Mouse (Mus musculus) spleen, adult 18-20 months (tissue): ENCODE results near the gene Zbed6.
"Not testable (repeated sequence)": the region's sequence is repeated elsewhere in the genome, so short reads cannot be mapped to it uniquely, and the experiment has no call there.

Experiments
- DNase-seq, 2 experiments: peaks; one replicate each; pipeline ENCODE4 v3.0.0; 2022; ENCODE audit warnings: mixed read lengths in 2 of 2

Gene Zbed6

DNA sequence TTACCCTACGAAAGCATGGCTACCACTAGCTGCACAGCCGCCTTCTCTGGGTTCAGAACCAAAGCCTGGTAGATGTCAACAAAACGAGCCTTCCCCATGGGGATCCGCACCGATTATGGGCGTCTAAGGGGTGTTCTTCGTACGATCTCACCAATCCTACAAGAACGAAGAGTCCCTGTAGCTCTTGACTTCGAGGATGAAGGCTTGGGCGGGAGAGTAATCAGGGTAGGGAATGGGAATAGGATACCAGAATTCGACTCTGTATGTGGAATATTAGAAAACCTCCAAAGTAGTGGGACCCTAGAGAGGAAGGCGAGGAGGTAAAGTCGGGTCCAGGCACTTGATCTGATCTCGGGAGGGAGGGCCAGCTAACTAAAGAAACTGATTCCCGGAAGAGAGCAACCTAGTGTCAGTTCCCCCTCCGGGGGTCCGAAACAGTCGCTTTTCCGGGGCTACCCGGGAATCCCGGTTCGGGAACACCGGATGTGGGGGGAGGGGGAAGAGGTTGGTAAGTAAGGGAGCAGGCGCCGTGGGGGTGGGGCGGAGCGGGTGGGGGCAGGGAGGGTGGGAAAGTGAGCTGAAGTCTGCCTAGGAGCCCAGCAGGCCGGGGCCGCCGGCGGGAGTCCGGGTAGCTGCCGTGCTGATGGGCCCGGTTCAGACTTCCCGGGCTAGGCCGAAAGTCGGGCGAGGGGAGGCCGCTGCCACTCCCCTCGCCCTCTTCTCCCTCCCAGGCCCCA, at the start of gene Zbed6:
Gene Zbed6, minus strand, starts transcription at position 420 of the 737 bp plus-strand sequence.
- peak; percentile 47 to 55 for DNase-seq

DNA sequence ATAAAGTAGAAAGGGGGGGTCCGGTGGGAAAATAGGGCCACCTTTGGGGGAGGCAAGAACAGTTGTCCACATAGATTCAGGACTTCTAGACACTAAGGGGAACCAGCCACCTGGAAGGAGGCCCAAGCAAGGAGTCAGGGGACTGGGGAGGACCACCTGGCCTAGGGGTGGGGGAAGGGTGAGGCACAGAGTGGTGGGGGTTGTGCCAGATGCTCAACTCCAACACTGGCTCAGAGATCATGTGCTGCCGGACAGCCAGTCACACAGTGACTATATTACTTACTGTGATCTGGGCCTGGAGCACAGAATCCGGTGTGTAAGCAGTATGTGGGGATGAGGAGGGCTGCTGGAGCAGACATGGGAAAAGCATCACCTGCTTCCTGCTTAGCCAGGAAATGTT, 48.6 kb upstream of the Zbed6 start:
- DNase-seq = no peak

DNA sequence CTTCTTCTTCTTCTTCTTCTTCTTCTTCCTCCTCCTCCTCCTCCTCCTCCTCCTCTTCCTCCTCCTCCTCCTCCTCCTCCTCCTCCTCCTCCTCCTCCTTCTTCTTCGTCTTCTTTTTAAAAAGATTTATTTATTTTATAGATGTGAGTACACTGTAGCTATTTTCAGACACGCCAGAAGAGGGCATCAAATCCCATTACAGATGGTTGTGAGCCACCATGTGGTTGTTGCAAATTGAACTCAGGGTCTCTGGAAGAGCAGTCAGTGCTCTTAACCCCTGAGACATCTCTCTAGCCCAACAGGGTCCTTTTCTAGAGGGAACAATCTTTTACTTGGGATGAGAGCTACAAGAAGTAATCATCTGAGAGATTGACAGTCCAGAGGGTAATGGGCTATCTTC, 41.1 kb upstream of the Zbed6 start:
- not testable (repeated sequence) for DNase-seq

DNA sequence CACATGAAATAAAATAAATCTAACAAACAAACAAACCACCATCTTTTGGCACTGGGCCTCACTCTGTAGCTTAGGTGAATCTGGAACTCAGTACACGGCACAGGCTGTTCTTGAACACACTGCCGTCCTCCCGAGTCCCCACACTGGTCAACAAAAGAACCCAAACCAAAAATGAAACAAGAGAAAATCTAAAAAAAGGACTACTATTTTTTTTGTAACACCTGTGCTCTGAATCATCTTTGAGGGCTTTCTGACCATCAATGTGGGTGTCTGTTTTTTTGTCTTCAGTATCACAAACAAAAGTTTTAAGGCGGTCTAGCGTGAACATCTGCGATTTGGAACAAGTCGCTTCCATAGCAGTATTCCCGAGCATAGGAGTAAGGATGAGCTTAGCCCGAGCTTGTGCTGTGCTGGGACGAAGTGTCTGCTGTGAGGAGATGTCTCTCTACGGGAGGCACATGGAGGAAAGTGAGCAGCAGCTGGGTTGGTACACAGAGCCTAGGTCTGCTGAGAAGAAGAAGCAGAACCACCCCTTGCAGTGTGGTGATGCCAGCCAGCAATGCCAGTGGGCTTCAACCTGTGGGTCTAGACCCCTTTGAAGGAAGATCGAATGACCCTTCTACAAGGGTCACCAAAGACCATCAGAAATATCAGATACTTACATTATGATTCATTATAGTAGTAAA, 37.4 kb upstream of the Zbed6 start:
- DNase-seq = no peak

DNA sequence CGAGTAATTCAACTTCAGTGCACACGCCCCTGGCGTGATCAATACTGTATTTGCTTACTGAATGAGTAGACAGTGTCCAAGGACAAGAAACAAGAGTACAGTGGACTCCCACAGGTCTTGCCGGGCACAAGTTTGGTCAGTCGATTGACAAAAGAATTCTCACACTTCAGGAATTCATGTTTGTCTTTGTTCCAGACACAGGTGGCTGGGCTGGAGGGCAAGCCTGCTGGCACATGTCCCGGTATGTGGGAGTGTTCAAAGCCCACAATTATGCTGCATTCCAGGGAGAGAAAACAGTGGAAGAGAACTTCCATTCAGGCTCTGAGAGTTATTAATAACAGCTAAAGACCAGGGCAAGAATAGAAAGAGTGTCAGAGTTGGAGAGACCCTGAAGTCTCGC, 35.2 kb upstream of the Zbed6 start:
- no peak for DNase-seq

DNA sequence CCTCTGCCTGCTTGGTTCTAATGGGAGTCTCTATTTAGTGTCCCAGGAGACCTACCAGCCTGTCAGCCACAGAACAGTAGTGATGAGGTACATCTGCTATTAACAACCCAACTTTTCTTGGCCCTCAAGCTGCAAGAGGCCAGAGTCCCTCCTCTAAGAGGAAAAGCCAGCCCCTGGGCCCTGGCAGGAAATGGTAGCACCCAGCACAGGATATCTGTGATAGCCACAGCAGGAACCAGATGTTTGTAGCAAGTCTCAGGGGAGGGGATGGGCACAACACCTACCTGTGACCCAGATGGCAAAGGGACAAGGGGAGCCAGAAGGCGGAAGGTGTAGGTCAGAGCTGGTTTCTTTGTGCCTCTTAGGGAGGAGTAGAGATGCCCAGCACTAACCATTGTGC, 34.2 kb upstream of the Zbed6 start:
- peak; percentile 59 to 75 for DNase-seq

DNA sequence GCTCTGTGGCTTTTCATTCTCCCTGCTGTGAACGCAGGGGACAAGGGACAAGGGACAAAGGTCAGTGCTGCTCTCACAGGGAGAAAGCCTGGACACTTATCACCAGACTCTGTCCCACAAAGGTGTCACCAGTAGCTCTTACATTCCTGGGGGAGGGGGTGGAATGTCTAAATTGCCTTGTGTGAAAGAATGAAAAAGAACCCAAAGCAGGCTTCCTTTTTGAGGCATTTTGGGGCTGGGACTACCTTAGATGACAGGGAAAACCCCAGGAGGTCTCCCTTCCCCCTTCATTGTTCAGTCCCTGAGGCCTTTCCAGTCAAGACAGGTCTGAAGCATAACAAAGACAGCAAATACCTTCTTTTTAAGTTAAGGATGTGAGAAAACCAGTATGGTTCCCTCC, 33.6 kb upstream of the Zbed6 start:
- DNase-seq = no peak

DNA sequence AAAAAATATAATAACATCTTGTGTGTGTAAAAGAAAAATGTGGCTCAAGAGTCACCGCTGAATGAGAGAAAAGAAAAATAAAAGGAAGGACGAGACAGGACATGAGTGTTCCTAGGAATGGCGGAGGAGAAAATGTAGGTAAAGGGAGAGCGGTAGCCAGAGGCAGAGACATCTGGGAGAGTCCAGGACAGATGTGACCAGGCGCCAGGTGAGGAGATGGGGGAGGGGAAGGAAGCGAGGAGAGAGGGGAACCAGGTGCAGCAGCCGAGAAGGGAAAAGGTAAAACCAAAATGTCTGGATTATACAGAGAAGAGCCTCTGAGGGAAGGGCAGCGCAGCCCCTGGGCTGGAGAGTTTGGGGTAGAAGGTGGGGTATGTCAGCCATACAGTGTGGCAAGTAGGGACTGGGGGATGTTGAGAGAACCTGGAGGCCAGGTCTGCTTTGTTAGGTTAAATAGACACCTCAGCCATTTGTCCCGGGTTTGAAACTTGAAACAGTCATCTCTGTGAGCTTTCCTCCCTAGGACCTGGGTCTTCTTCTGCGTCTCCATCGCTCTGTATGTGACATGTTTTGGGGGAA, 32.9 kb upstream of the Zbed6 start:
- no peak for DNase-seq

DNA sequence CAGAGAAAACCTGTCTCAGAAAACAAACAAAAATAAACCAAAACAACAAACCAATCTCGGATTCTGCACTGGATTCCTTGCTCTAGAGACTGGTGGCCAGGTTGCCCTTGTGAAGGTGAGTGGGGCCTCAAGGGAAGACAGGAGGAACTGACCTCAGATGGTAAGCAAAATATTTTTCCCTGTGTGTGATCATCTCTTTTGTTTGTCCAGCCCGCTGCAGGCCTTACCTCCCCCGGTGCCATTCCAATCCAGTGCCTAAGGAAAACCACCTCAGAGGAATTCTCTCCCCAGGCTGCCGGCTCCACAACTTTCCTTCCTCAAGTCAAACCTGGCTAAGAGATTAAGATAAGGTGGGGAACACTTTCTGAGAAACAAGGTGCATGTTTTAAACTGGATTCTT, 31.5 kb upstream of the Zbed6 start:
- no peak for DNase-seq

DNA sequence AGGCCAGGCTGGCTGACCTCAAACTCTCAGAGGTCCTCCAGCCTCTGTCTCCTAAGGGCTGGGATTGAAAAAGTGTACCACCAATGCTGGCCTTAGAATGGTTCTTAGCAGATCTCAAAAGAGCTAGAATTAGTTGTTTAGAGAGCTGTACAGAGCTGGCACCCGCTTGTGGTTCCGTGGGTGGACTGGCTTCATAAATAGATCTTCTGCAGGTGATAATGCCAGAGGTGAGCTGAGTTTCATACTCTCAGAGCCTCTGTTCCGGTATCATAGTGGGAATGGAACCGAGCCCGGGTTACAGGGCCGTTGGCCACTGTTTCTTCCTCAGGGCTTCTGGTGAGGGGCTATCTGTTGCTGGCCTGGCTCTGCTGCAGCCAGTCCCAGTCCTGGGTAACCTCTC, 30.4 kb upstream of the Zbed6 start:
- no peak for DNase-seq

DNA sequence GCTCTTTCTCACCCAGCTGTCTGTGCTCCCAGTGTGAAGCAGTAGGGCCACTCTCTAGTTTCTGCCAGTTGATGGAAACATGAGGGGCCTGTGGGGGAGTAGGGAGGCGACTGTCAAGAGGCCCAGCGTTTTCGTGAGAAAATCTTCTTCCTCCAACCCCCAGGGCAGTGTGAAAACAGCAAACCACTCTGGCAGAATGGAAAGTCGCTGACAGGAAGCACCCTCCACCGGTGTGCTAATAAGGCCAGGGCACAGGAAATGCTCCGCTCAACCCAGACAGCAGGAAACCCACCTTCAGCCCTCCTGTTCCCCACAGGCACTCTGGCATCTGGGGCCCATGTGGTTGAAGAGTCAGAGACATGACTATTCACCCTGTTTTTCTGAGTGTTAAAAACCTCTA, 29.2 kb upstream of the Zbed6 start, which contains the start of gene Lax1:
Gene Lax1, minus strand, starts transcription at position 212 of the 400 bp plus-strand sequence.
- peak; percentile 63 to 77 for DNase-seq

DNA sequence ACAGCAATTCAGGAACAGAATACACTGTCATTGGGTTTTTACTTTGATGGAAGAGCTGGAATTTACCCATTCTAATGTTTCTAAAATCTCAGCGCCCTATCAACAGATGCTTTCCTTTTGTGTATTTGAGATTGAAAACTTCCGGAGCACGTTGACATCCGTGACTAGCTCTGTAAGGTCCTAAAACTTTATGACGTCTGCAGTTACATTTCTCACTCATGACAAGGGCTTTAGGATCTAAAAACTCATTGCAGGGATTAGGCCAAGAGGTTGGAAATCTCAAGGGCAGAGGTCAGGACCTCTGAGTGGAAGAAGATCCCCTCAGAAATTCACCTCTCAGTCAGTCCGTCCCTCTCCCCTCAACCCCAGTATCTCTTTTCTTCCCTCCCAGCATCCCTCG, 27.6 kb upstream of the Zbed6 start:
- DNase-seq = no peak

DNA sequence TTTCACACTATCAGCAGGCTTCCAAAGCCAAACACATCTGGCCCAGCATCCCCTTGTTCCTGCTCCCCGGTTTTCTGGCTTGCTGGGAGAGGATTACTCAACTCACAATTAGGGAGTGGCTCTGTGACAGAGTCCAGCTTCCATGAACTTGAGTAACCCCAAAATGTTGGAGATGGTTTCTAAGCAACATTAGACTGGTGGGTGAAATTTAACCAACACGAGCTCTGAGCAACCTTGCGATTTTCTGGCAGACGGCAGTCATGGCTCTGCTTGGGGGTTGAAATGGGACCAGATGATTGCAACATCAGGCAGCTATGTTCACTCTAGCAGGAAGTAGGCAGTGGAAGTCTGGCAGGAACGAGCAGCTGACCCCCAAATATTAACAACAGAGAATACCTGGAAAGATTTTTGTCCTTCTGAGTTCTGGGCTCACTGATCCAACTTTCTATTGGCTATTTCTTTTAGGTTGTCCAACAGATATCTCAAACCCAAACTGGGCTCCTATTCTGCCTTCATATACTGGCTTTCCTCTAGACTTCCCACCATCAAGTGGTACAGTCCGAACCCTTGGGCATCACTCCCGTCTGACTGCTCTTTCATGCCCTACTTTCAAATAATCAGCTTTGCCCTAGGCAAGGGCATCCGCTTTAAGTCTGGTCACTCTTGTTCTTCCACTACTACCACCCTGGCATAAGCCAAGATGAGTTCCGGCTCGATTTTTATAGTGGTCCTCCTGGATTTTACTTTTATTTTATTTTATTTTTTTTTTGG, 25.2 kb upstream of the Zbed6 start:
- no peak for DNase-seq

DNA sequence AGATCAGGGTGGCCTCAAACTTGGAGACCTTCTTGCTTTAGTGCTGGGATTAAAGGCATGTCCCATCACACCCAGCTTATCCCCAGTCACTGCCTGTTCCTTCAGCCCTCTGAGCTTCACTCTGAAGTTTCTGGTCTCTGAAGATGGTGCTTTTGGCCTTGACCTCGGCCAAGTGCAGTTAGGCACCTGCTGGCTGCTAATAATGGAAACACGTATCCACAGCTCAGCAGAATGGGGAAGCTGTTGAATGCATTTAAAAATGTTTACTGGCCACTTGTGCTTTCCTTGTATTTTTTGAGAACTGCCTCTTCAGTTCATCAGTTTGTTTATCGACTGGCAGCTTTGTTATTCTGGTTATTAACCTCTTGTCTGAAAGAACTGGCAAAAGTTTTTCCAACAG, 11.1 kb upstream of the Zbed6 start:
- no peak for DNase-seq

DNA sequence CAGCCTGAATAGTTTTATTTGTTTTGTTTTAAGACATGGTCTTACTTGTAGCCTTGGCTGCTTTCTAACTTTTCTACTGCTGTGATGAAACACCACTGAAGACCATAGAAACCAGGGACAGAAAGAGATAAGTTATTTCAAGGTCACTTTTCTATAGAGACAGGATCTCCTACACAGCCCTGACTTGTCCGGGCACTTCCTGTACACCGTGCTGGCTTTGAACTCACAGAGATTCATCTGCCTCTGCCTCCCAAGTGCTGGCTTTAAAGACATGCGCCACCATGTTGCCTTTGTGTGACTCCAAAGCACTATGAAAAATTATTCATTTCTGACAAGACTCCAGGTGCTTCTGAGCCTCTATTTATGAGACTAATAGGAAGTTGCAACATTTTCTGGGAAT, 10.6 kb upstream of the Zbed6 start:
- DNase-seq = no peak

DNA sequence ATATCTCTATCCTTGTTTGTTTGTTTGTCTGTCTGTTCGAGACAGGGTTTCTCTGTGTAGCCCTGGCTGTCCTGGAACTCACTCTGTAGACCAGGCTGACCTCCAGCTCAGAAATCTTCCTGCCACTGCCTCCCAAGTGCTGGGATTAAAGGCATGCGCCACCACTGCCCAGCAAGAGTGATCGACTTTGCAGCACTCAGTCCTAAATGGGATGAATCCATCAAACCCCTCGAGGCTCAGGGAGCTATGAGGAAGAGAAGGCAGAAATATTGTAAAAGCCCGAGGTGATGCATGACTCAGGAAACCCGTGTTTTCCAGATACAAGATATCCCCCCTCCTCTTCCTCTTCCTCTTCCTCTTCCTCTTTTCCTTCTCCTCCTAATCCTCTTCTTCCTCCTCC, 10.1 kb upstream of the Zbed6 start:
- no peak for DNase-seq

DNA sequence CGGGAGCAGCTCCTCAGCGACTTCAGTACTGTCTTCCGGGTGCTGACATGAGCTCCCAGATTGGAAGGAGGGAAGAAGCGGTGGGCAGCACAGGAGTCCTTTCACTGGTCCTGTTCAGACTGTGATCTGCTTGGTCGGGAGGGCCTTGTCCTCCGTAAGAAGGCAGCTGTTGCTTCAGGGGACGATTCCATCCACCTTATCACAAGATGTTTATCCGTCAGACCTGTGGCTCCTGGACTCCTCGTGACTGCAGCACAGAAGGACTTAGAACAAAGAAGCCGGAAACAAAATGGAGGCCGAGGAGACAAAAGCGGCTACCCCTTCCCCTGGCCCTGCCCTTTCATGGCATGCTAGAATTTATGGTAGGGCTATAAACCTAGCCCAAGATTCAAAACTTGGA, 9.5 kb upstream of the Zbed6 start:
- no peak for DNase-seq

DNA sequence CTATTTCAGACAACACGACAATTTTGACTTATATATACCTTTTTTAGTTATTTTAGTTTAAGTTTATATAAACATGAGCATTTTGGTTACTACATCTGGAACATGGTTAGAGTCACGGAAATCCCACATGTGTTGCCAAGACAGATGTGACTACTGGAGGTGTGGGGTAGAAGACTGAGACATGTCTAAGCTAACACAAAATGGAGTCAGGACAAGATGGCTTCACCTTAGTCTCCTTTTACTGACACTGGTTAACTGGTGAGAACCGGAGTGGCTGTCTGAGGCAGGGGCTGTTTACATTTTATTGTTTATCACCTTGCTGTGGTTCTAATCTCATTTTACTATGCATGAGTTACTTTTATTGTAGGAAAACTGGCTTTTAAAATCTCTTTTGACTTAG, 7.9 kb upstream of the Zbed6 start:
- no peak for DNase-seq

DNA sequence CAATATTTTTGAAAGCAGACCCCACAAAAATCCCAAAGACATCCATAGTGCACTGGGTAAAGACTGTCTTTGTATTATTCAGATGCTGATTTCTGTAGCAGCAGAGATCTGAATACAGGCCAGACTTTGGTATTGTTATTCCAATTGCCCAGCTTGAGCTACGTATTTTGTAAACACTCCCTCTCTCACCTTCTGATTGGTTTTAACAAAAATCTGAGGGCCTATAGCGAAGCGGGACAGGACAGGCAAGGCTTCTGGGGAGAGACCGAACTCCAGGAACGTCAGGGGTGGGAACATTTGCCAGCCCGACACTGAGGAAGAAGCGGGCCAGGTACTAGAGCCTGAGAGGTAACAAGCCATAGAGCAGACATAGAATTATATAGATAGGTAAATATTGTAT, 7.0 kb upstream of the Zbed6 start:
- no peak for DNase-seq

DNA sequence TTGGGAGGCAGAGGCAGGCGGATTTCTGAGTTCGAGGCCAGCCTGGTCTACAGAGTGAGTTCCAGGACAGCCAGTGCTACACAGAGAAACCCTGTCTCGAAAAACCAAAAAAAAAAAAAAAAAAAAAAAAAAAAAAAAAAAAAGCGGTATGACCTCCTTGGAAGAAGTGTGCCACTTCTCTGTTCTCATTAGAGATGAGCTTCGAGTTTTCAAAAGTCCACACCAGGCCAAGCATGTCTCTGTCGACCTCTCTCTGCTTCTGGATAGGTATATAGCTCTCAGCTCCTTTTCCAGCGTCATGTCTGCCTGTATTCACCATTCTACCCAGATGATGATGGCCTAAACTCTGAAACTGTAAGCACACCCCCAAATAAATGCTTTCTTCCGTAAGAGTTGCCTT, 5.0 kb upstream of the Zbed6 start:
- DNase-seq = not testable (repeated sequence)

DNA sequence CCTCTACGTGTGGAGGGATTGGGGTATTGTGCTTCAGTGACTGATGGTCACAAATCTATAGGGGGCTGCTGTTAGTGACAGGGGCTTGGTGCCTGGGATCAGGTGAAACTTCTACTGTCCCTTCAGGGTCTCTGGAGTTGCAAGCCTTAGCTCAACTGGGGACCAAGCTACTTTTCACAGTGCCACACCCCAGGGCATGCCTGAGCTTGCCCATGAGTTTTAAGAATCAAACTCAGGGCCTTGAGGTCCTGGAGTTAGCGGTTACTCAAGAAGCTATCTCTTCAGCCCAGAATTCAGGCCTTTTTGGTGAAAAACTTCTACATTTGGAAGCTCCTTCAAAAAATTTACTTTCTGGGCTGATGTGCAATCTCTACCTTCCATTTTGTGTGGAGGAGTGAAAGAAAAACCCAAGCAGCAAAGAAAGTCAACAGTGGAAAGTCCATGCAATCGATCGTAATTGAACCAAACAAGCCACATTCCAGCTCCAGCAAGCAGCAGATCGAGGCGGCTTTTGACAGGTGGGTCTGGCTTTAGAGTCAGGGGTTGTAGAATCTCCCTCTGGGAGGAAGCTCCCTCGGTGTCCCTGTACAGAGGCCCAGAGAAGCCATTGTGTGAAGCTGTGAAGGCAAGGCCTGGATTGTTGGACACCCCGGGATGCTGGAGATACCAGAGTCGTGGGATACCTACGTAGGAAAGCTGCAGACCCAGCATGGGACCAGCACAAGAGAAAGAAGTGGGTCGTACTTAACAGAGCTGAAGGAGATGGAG, 3.7 kb upstream of the Zbed6 start:
- no peak for DNase-seq

DNA sequence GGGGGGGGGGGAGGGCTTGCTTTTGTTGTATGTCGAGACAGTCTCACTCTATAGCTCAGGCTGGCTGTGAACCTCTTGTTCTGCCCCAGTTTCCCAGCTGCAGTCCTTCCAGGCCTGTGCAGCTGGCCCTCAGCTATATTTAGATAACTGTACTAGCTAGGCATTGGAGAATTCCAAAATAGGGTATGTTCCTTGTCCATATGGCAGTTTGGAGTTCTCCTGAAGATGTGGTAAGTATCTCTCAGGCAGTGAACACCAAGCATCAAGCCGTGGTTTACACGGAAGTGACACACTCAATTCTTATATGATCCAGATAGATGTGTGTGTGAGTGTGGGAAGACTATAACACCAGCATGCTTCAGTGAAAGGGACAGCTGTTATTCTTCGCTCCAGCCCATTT, 2.7 kb upstream of the Zbed6 start:
- no peak for DNase-seq

DNA sequence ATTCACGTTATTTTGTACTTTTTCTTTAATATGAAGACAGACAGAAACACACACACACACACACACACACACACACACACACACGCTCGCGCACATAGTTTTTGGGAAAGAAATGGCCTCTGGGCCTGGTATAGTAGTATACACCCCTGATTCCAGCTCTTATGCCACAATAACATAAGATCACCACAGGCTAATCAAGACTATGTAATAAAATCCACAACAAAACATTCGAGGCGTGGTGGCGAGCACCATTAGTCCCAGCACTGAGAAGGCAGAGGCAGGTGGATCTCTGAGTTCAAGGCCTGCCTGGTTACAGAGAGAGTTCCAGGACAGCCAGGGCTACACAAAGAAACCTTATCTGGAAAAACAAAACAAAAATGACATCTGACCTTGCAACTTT, 2.3 kb upstream of the Zbed6 start:
- DNase-seq = no peak
